Mouse (Mus musculus): ENCODE data around the gene Ppp1r37.
"Not testable (repeated sequence)": the region's sequence is repeated elsewhere in the genome, so short reads cannot be mapped to it uniquely, and the experiment has no call there.

The Ppp1r37 gene

GRCm38 (mm10) chr7:19562643-19563410 is at the start of gene Ppp1r37:
TSS of gene Ppp1r37 (minus strand) at chr7:19563076.
- DNase-seq = peak; percentile 72

DNA sequence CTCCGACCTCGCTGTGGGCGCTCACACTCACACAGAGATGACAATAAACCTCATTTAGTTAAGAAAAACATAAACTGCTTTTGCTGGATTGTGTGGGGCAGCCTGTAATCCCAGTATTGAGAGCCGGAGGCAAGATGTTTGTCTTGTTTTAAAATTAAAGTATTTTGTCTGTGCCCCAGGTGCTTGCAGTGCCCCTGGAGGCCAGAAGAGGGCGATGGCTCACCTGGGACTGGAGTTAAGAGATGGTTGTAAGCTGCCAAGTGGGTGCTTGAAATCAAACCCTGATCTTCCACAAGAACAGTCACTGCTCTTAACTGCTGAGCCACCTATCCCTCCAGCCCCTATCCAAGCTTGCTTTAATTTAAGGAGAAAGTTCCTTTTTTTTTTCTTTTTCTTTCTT is 48.1 kb upstream of the Ppp1r37 start:
- no peak for DNase-seq

DNA sequence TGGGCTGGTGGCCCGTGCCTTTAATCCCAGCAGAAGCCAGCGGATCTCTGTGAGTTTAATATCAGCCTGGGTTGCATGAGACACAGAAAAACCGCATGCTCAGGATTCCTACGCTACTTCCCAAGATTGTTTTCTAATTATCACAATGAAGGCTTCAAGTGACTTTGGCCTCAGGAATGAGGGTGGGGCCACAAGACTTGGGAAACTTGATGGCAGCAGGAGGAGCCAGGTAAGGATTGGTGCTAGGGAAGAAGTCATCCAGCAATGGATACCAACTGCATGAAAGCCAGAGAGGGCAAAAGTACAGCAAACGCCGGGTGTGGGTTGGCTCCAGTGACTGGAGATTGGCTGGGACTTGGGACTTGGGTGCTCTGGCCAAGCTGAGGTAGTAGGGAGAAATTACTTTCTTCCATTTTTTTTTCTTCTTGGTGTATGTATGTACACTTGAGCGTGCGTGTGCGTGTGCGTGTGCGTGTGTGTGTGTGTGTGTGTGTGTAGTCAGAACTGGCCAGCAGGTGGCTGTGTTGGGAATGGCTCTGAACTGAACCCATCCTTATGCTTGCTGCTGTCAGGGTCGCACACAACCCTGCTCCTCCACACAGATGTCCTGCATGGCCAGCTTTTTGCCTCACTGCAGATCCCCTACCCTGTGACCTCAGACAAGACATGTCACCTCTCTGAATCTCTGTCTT is 46.9 kb upstream of the Ppp1r37 start:
- peak; percentile 38 to 41 for DNase-seq

DNA sequence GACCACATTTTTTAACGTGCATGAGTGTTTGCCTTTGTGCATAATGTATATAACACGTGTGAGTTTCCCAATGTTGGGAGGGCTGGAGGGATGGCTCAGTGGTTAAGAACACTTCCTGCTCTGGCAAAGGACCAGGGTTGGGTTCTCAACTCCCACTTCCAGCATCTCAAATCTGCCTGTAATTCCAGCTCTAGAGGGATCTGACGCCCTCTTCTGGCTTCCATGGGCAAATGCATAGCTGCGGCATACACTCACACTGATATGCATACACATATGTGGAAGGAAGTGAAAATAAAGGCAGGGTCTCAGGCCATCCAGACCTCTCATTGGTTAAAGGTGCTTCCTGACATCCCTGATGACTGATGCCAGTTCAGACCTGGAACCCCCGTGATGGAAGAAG is 44.4 kb upstream of the Ppp1r37 start:
- DNase-seq = no peak

- DNase-seq = not testable (repeated sequence)
Measured at GRCm38 (mm10) chr7:19604606-19605214, 41.8 kb upstream of the Ppp1r37 start.

- DNase-seq = peak; percentile 97 to 99
Measured at GRCm38 (mm10) chr7:19603849-19604605, 41.2 kb upstream of the Ppp1r37 start, which contains the start of gene Clasrp. TSS of gene Clasrp (minus strand) at chr7:19604486.

GRCm38 (mm10) chr7:19603055-19603454 is 40.2 kb upstream of the Ppp1r37 start:
- no peak for DNase-seq

DNA sequence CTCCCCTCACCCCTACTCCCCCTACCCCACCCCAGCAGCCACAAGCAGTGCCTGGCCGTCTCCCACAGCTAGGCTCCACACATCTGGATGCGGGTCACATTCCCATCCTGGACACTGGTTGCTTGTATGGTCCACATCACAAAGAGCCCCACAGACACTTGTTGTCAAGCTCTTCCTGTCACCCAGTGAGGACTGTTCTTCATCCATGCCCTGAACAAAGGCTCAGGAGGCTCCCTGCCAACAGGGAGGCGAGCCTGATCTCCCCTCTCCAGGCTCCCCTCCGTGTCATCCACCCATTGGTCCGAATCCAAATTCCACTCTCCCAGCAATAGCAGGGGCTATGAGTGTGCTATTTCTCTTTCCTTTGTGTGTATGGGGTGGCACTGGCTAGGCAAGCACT is 37.7 kb upstream of the Ppp1r37 start:
- no peak for DNase-seq

GRCm38 (mm10) chr7:19593061-19593730 is 30.3 kb upstream of the Ppp1r37 start:
- DNase-seq = no peak

DNA sequence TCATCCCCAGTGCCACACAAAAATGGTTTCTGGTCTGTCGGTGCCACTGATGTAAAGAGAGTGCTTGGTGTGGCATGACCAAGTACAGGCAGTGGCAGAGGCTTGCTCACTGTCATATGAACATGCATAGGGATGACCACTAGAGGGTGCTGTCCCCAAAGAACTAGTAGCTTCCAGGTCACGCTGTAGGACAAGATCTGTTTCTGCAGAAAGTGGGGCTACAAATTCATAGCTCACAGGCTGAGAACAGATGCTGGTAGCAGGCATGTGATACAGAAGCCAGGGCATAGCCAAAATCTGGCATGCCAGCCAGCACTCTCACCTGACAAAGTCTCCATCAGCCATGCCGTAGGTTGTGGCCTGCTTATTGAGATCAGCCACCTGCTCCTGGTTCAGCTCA is 27.0 kb upstream of the Ppp1r37 start:
- peak; percentile 74 to 88 for DNase-seq

GRCm38 (mm10) chr7:19589207-19589606 is 26.3 kb upstream of the Ppp1r37 start:
- peak; percentile 53 to 82 for DNase-seq

DNA sequence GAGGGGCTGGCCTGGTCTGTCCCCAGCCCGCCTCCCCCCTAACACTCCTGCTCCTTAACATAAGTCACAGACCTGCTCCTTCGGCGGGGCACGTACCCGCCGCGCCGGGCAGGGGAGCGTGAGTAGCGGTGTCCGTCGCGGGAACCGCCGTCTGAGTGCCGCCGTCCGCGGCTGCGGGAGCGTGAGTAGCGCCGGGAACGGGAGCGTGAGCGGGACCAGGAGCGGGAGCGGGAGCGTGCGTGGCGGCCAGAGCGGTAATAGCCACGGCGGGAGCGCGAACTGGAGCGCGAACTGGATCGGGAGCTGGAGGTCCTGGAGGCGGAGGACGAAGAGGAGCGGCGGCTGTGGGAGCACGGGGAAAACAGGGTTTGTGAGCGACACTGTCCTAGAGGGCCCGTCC is 23.4 kb upstream of the Ppp1r37 start:
- no peak for DNase-seq

- DNase-seq = peak in 1 of 2 experiments; percentile 17
Measured at GRCm38 (mm10) chr7:19580634-19581033, 17.8 kb upstream of the Ppp1r37 start.

DNA sequence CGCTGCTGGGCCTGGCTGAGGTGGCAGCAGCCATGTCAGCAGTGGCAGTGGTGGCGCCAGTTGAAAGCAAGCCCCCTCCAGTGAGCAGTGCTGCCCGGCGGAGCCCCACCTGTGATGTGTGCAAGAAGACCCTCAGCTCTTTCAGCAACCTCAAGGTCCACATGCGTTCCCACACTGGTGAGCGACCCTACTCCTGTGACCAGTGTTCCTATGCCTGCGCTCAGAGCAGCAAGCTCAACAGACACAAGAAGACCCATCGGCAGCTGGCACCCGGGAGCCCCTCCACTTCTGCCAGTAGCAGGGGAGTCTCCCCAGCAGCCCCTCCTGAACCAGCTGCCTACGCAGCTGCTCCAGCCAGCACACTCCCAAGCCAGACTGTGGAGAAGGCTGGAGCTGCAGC is 16.9 kb upstream of the Ppp1r37 start:
- DNase-seq = no peak

- no peak for DNase-seq
Measured at GRCm38 (mm10) chr7:19578436-19578835, 15.6 kb upstream of the Ppp1r37 start.

GRCm38 (mm10) chr7:19577877-19578414 is 15.1 kb upstream of the Ppp1r37 start:
- DNase-seq = peak in 1 of 2 experiments; percentile 21

GRCm38 (mm10) chr7:19577141-19577852 is 14.4 kb upstream of the Ppp1r37 start, which contains the start of the genes Zfp296 and Gemin7:
TSS of gene Zfp296 (plus strand) at chr7:19577287.
TSS of gene Gemin7 (minus strand) at chr7:19577595.
- DNase-seq = peak; percentile 59 to 80

DNA sequence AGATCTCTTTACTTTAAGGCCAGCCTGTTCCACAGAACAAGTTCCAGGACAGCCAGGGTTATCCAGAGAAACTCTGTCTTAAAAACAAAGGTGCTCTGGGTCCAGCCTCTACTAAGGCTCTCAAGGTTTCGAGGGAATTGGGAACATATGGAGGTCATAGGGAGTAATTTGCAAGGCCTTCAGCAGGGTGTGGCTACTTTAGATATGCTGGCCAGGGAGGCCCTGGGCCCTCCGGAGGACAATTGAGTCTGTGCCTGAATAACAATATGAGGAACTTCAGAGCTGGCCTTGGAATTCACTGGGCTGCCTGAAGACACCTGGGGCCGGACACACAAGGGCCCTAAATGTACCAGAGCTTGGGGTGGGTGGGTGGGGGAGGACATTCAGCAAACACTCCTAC is 12.7 kb upstream of the Ppp1r37 start:
- DNase-seq = no peak

DNA sequence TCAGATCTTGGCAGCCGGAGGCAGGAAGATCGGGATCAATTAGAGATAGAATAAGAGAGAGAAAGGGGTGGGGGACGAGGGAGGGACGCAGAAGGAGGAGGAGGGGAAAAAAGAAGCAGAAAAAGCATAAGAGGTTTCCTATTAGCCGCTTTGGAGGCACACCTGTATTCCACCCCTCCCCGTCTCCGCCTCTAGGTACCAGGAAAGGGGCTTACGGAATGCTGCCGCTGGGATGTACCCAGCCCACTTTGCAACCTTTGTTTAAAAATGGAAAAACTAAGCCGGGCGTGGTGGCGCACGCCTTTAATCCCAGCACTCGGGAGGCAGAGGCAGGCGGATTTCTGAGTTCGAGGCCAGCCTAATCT is 10.9 kb upstream of the Ppp1r37 start:
- no peak for DNase-seq

- DNase-seq = peak; percentile 74 to 87
Measured at GRCm38 (mm10) chr7:19572926-19573775, 10.3 kb upstream of the Ppp1r37 start.
